Mouse (Mus musculus) midbrain, embryonic 16.5 days (tissue): ENCODE data around the gene Rims3. TPM values are rescaled to one million over a fixed set of nuclear protein-coding genes. Genes with fewer than 3 reads are reported as not detected.

Experiments used
- ATAC-seq: fragments of 200-750 bp; cut with Nextera tagmentation; 2 replicates; pipeline ENCODE4 v1.8.0; 2017; ENCODE audit warnings: moderate TSS enrichment
- H3K27ac ChIP-seq: fragments of 300-500 bp; sonication (generic); 2 replicates; pipeline ENCODE4 v1.5.1; 2014; ENCODE audit warnings: mild to moderate bottlenecking, low read length, mixed read lengths
- H3K27me3 ChIP-seq: fragments of 300-500 bp; sonication (generic); 2 replicates; pipeline ENCODE4 v1.6.1; 2014; ENCODE audit warnings: low read depth, low read length, mixed read lengths; ENCODE audit not compliant: control insufficient read depth, insufficient read depth
- H3K36me3 ChIP-seq: fragments of 300-500 bp; sonication (generic); 2 replicates; pipeline ENCODE4 v1.6.1; 2014; ENCODE audit warnings: mild to moderate bottlenecking, low read length, moderate library complexity, mixed read lengths; ENCODE audit not compliant: control insufficient read depth, insufficient read depth
- H3K4me1 ChIP-seq: fragments of 300-500 bp; sonication (generic); 2 replicates; pipeline ENCODE4 v1.6.1; 2014; ENCODE audit warnings: mild to moderate bottlenecking, low read length, mixed read lengths; ENCODE audit not compliant: control insufficient read depth, insufficient read depth
- H3K4me2 ChIP-seq: fragments of 300-500 bp; sonication (generic); 2 replicates; pipeline ENCODE4 v1.6.1; 2014; ENCODE audit warnings: mild to moderate bottlenecking, low read length, mixed read lengths
- H3K4me3 ChIP-seq: fragments of 300-500 bp; sonication (generic); 2 replicates; pipeline ENCODE4 v1.5.1; 2014; ENCODE audit warnings: low read depth, mild to moderate bottlenecking, low read length, moderate library complexity, mixed read lengths
- H3K9ac ChIP-seq: fragments of 300-500 bp; sonication (generic); 2 replicates; pipeline ENCODE4 v1.6.1; 2014; ENCODE audit warnings: low read depth, low read length, mixed read lengths
- H3K9me3 ChIP-seq: fragments of 300-500 bp; sonication (generic); replicated peaks from 2 replicates; pipeline ENCODE4 v1.6.1; 2014; ENCODE audit warnings: mild to moderate bottlenecking, low read length, mixed read lengths; ENCODE audit not compliant: control insufficient read depth, poor library complexity, severe bottlenecking
- WGBS: fragments of 180-500 bp; shearing (Covaris S2); extraction: QIAGEN DNeasy Blood & Tissue Kit; methylation state at CpG from one replicate; pipeline ENCODE4 v1.1.7; 2014; 5-methylcytosine and 5-hydroxymethylcytosine counted together
- polyA plus RNA-seq: library from polyadenylated mRNA; unstranded; fragments of >200 nt; fragmentation: Nextera tagmentation; extraction: Ambion mirVana; gene quantifications from 2 replicates; pipeline ENCODE4 v1.2.1, GENCODE M21; 2015

The Rims3 gene
- polyA plus RNA-seq, 1 experiment from 2014 or later: 35.4 TPM

DNA sequence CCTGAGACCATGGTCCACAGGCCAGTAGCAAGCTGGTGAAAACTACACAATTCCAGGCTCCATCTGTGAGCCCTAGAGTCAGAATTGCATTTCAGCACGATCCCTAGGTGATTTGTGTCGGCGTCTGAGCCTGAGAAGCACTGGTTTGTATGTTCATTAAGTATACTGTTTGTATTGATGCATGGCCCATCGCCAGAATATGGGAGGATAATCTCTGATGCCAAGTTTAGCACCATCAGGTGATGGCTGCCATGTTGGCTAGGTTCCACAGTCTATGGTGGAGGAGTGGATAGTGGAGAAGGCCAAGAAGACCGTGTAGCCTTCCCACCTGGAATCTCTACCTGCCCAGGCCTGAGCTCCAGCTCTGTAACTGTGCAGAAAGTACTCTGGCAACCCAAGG is 13.6 kb downstream of the Rims3 start:
- no peak overlapping the region for H3K27ac ChIP-seq
- no peak overlapping the region for H3K4me3 ChIP-seq
- H3K4me1 ChIP-seq: peaks cover 15% of the 10 kb centered on the region
- 80% methylated on average over 5 of the region's 5 CpGs for WGBS
- no peaks in the 10 kb centered on the region for H3K36me3 ChIP-seq
- no peaks in the 10 kb centered on the region for H3K27me3 ChIP-seq
- no peak for ATAC-seq
- H3K9ac ChIP-seq: no peak overlapping the region
- no peak overlapping the region for H3K4me2 ChIP-seq
- no peaks in the 10 kb centered on the region for H3K9me3 ChIP-seq

DNA sequence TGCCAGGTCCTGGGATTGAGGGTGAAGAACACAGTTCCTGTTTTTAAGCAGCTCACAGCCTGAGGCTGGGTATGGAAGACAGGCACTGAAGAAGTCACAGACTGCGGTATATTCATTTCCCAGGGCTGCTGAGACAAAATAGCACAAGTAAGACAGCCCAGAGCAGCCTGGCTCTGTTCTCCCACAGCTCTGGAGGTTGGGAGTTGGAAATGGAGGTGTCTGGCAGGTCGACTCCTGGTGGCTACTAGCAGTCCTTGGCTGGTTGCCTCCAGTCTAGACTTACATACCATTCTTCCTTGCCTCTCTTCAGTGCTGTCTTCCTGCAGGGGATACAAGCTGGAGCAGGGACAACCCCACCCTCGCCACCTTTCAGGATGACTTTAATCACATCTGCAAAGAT is 14.4 kb downstream of the Rims3 start:
- WGBS: 84% methylated on average over 3 of the region's 3 CpGs
- no peak overlapping the region for H3K9ac ChIP-seq
- peaks cover 15% of the 10 kb centered on the region for H3K4me1 ChIP-seq
- no peaks in the 10 kb centered on the region for H3K9me3 ChIP-seq
- no peak overlapping the region for H3K27ac ChIP-seq
- H3K4me3 ChIP-seq: no peak overlapping the region
- H3K36me3 ChIP-seq: no peaks in the 10 kb centered on the region
- ATAC-seq: no peak
- no peak overlapping the region for H3K4me2 ChIP-seq
- no peaks in the 10 kb centered on the region for H3K27me3 ChIP-seq

DNA sequence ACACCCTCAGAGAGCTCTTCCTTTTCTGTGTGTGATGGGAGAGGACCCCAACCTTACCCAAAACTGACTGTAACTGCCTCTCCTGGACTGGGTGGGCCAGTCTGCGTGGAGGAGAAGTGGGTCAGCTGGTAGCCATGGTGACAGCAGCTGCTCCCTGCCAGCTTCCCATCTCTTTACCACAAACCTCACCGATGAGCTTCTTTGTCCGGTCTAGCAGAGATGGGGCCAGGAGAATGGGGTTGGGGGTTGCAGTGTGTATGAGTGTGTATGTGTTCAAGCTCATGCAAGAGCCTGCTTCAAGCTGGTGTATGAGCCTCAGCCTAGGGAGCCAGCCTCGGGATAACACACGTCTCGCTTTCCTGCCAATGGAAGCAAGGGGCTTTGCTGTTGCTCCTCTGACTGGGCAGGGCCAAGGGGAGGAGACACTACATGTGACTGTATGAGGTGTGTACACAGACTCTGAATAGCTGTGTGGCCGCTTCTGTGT is 15.7 kb downstream of the Rims3 start:
- peak overlapping the region; percentile 22 for H3K4me2 ChIP-seq
- H3K27me3 ChIP-seq: no peaks in the 10 kb centered on the region
- H3K4me3 ChIP-seq: no peak overlapping the region
- no peaks in the 10 kb centered on the region for H3K9me3 ChIP-seq
- 22% methylated on average over 7 of the region's 7 CpGs for WGBS
- H3K4me1 ChIP-seq: peaks cover 15% of the 10 kb centered on the region
- ATAC-seq: peak; percentile 80
- no peaks in the 10 kb centered on the region for H3K36me3 ChIP-seq
- H3K27ac ChIP-seq: peak overlapping the region; percentile 65
- peak overlapping the region; percentile 37; the same call in 1 of the 2 replicates for H3K9ac ChIP-seq

DNA sequence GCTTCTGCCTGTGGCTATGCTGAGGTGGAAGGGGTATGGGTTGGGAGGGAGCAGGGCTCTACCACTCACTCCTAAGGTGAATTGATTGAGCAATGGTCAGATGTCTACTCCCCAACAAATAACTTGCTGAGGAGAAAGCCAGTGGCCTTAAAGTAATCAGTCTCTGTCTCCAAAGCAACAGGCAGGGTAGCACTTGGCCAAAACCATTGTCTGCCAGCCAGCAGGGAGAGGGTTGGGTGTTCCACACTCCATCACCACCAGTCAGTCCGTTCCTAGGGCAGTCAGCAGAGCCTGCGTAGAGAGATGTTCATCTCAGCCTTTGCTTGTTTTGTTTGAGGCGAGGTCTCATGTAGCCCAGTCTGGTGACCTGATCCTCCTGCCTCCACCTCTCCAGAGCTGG is 21.3 kb downstream of the Rims3 start:
- WGBS: 65% methylated on average over 3 of the region's 3 CpGs

DNA sequence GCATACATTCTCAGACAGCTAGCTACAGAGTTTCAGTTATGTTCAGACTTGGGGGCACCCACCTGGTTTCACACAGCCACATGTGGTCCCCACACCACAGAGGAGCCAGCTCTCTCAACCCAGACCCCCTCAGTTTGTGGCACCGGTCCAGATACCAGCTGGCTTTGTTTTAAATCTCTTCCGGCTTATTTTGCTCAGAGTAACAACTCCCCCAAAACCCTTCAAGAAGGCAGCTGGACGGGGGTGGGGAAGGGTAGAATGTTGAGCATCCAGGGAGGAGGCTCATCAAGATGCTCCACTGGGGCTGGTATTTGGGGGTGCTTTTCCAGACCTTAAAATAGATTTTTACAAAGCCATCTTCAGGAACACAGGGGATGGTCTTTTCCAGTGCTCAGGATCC is 24.1 kb downstream of the Rims3 start:
- peaks cover 13% of the 10 kb centered on the region for H3K4me1 ChIP-seq
- H3K4me2 ChIP-seq: no peak overlapping the region
- WGBS: 62% methylated on average over 3 of the region's 3 CpGs
- no peaks in the 10 kb centered on the region for H3K27me3 ChIP-seq
- no peak overlapping the region for H3K9ac ChIP-seq
- no peak overlapping the region for H3K4me3 ChIP-seq
- H3K27ac ChIP-seq: no peak overlapping the region
- no peak for ATAC-seq
- no peaks in the 10 kb centered on the region for H3K36me3 ChIP-seq
- no peaks in the 10 kb centered on the region for H3K9me3 ChIP-seq

More for the DNA sequence above, 21.3 kb downstream of the Rims3 start:
- Histone ChIP-seq H3K9ac (no peak overlapping the region), H3K9me3 (no peaks in the 10 kb centered on the region), H3K27me3 (no peaks in the 10 kb centered on the region), H3K36me3 (no peaks in the 10 kb centered on the region), H3K27ac (no peak overlapping the region), H3K4me1 (no peaks in the 10 kb centered on the region), H3K4me2 (no peak overlapping the region), H3K4me3 (no peak overlapping the region)
- no peak for ATAC-seq

DNA sequence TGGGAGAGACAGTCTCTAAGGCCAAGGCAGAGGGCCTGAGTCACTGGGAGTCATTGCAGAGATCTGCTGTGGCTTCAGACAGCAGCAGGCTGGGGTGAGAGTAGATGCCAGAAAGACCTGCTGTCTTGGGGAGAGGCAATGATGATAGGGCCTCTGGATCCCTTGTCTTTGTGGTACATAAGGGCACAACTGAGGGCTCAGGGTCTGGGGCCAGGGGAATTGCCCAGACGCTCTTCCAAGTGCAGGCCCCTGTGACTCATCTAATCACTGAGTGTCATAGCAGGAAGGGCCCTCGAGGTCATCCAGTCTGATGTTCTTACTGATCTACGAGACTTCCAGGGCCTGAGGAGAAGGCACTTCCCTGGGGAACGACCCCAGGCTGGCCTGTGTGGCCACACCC is 24.8 kb downstream of the Rims3 start:
- Histone ChIP-seq H3K4me2 (no peak overlapping the region), H3K9ac (no peak overlapping the region), H3K4me3 (no peak overlapping the region), H3K27ac (no peak overlapping the region), H3K36me3 (no peaks in the 10 kb centered on the region), H3K4me1 (peaks cover 13% of the 10 kb centered on the region), H3K27me3 (no peaks in the 10 kb centered on the region), H3K9me3 (no peaks in the 10 kb centered on the region)
- 54% methylated on average over 4 of the region's 4 CpGs for WGBS
- no peak for ATAC-seq

DNA sequence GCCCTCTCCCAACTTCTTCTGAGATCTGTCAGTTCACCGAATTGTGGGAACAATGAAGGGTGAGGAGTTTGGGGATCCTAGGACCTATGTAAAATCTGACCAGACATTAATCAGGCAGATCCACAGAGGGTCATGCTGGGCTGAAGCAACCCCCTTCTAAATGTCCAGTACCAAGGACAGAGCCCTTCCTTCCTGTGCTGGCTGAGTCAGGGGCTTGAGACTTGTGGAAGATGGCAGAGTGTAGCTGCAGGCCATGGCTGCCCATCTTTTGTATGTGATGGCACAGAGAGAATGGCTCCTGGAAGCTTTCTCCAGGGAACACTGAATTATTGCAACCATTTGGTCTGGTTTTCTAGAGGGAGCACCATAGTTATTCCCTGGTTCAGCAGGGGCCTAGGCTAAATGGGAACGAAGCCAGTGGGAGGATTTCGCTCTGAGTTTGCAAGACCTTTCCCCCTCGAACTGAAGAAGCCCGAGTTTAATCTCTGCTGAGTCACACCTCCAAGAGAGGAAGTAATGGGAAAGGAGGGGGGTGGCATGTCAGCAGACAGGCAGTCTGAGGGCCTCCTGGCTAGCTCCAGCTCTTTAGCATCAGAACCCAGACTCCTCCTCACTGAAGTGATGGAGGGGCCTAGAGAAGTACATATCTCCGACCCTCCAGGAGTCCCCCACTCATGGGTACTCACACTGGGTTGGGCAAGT is 26.3 kb downstream of the Rims3 start:
- H3K9ac ChIP-seq: no peak overlapping the region
- H3K9me3 ChIP-seq: no peaks in the 10 kb centered on the region
- WGBS: 48% methylated on average over 6 of the region's 6 CpGs
- peaks cover 15% of the 10 kb centered on the region for H3K4me1 ChIP-seq
- no peak overlapping the region for H3K27ac ChIP-seq
- H3K27me3 ChIP-seq: no peaks in the 10 kb centered on the region
- ATAC-seq: no peak
- H3K4me3 ChIP-seq: no peak overlapping the region
- H3K4me2 ChIP-seq: no peak overlapping the region
- no peaks in the 10 kb centered on the region for H3K36me3 ChIP-seq

DNA sequence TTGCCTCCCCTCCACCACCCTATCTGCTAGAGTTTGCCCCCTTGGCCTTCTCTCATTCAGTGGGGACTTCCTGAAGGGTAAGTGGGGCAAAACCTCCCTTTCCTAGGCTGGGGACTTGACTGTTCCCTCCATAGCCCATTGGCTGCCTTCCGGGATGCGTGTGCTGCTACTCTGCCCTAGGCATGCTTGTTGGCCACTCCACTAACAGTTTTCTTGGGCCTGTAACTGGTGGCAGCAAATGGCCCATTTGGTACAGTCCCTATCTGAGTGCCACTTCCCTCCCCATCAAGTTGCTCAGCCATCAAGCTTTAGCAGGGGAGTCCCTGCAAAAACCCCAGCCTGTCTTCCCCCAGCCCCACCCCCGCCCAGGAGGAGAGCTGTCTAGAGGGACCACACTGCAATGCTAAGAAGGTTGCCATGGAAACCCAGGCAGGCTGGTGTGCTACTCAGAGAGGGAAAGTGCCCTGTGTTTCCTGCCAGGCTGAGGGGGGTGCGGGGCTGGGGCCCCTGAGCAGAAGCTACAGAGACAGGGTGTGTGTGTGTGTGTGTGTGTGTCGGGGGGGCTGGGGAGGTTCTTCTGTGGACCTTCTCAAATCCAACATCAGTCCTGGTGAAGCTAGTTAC is 27.5 kb downstream of the Rims3 start:
- Histone ChIP-seq H3K9ac (no peak overlapping the region), H3K27me3 (no peaks in the 10 kb centered on the region), H3K9me3 (no peaks in the 10 kb centered on the region), H3K4me3 (no peak overlapping the region), H3K27ac (0 out of 2 replicates have a peak overlapping the region, but pooled peaks have one; percentile 28), H3K36me3 (no peaks in the 10 kb centered on the region), H3K4me1 (peaks cover 15% of the 10 kb centered on the region), H3K4me2 (peak overlapping the region; percentile 11; the same call in 1 of the 2 replicates)
- ATAC-seq: peak; percentile 92
- WGBS: 22% methylated on average over 5 of the region's 5 CpGs
